Mouse (Mus musculus): Measurements from ENCODE around the gene Zranb1.

- TF ChIP-seq CTCF (IDR thresholded peaks at IDR 0.05; ENCODE audit: borderline replicate concordance, insufficient read depth, low read depth, low read length) (no peak), POLR2A (IDR thresholded peaks at IDR 0.05; ENCODE audit: borderline replicate concordance, insufficient read depth, low read length) (no peak)
Observed at GRCm38 (mm10) chr7:132925227-132925626, 5.7 kb upstream of the Zranb1 start.
